Mouse (Mus musculus): ENCODE measurements around the gene BC025920. TPM values are rescaled to one million over a fixed set of nuclear protein-coding genes. Genes with fewer than 3 reads are reported as not detected.
A peak's percentile ranks its signal among the peaks of the same experiment; 100 is the strongest.

Gene BC025920
- polyA plus RNA-seq, 1 experiment from 2014 or later = 0.84 TPM

GRCm38 (mm10) chr10:81597137-81597950, 8.7 kb upstream of the BC025920 start:
- peaks cover 79% of the 10 kb centered on the region for H3K4me1 ChIP-seq

GRCm38 (mm10) chr10:81598342-81598741, 7.7 kb upstream of the BC025920 start:
- no peaks in the 10 kb centered on the region for H3K9me3 ChIP-seq (replicated peaks)
- peak overlapping the region; percentile 94; the same call in 1 of the 2 replicates for H3K27ac ChIP-seq
- WGBS = 40% methylated on average over 3 of the region's 3 CpGs
- peaks cover 21% of the 10 kb centered on the region; the same call in 1 of the 2 replicates for H3K27me3 ChIP-seq
- no peak overlapping the region for H3K4me3 ChIP-seq (replicated peaks)
- ATAC-seq (replicated peaks; ENCODE audit: low FRiP score) = no peak
- H3K36me3 ChIP-seq = no peaks in the 10 kb centered on the region
- H3K4me2 ChIP-seq = no peak overlapping the region
- no peak overlapping the region for H3K9ac ChIP-seq
- peaks cover 86% of the 10 kb centered on the region for H3K4me1 ChIP-seq

More at GRCm38 (mm10) chr10:81597137-81597950, 8.7 kb upstream of the BC025920 start:
- Histone ChIP-seq H3K9ac (0 out of 2 replicates have a peak overlapping the region, but pooled peaks have one; percentile 31), H3K27ac (peak overlapping the region; percentile 94), H3K36me3 (no peaks in the 10 kb centered on the region), H3K27me3 (peaks cover 21% of the 10 kb centered on the region; the same call in 1 of the 2 replicates), H3K9me3 (replicated peaks) (no peaks in the 10 kb centered on the region), H3K4me3 (replicated peaks) (peak overlapping the region; percentile 28), H3K4me2 (peak overlapping the region; percentile 60)
- peak; percentile 72 for ATAC-seq (replicated peaks; ENCODE audit: low FRiP score)
- 3% methylated on average over 12 of the region's 12 CpGs for WGBS

DNA sequence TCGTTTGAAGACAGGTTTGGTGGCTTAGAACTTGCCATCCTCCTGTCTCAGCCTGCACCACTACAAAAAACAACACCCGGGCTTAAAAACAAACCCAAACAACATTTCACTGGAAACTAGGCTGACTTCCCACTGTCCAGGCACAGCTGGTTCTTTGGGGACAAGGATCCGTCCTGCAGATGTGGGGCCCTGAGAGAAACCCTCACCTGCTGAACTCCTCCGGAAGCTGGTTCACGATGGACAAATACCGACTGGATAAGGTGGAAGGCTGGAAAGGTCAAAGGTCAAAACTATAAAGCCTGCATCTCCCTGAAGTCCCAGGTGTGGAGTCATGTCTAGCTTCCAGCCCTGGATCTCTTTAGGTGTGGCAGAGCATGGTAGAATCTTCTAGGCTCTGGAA, 7.2 kb upstream of the BC025920 start:
- H3K9ac ChIP-seq = no peak overlapping the region
- no peak overlapping the region for H3K4me2 ChIP-seq
- 30% methylated on average over 6 of the region's 6 CpGs for WGBS
- no peak overlapping the region for H3K27ac ChIP-seq
- ATAC-seq (replicated peaks; ENCODE audit: low FRiP score) = no peak
- no peak overlapping the region for H3K4me3 ChIP-seq (replicated peaks)
- H3K27me3 ChIP-seq = peaks cover 17% of the 10 kb centered on the region; the same call in 1 of the 2 replicates
- H3K9me3 ChIP-seq (replicated peaks) = no peaks in the 10 kb centered on the region
- no peaks in the 10 kb centered on the region for H3K36me3 ChIP-seq
- peaks cover 83% of the 10 kb centered on the region for H3K4me1 ChIP-seq

GRCm38 (mm10) chr10:81599630-81600029, 6.4 kb upstream of the BC025920 start:
- Histone ChIP-seq H3K9me3 (replicated peaks) (no peaks in the 10 kb centered on the region), H3K4me3 (replicated peaks) (no peak overlapping the region), H3K4me2 (no peak overlapping the region), H3K4me1 (peaks cover 87% of the 10 kb centered on the region), H3K9ac (no peak overlapping the region), H3K27ac (no peak overlapping the region), H3K36me3 (no peaks in the 10 kb centered on the region), H3K27me3 (peaks cover 10% of the 10 kb centered on the region; the same call in 1 of the 2 replicates)
- no peak for ATAC-seq (replicated peaks; ENCODE audit: low FRiP score)
- 56% methylated on average over 5 of the region's 5 CpGs for WGBS

- Histone ChIP-seq H3K4me2 (peak overlapping the region; percentile 57; the same call in 1 of the 2 replicates), H3K4me1 (peaks cover 88% of the 10 kb centered on the region), H3K9ac (no peak overlapping the region), H3K9me3 (replicated peaks) (no peaks in the 10 kb centered on the region), H3K4me3 (replicated peaks) (no peak overlapping the region), H3K27me3 (peaks cover 7% of the 10 kb centered on the region; the same call in 1 of the 2 replicates), H3K27ac (peak overlapping the region; percentile 91), H3K36me3 (no peaks in the 10 kb centered on the region)
- 36% methylated on average over 10 of the region's 10 CpGs for WGBS
- ATAC-seq (replicated peaks; ENCODE audit: low FRiP score) = no peak
These were observed 6.0 kb upstream of the BC025920 start for GRCm38 (mm10) chr10:81600096-81600495.

GRCm38 (mm10) chr10:81600738-81601203, 5.3 kb upstream of the BC025920 start, which contains the start of gene Tle6:
Gene Tle6 (minus strand): TSS chr10:81601073.
- H3K4me2 ChIP-seq = peak within 1 kb of the TSS; percentile 57
- no peaks in the 10 kb centered on the region for H3K9me3 ChIP-seq (replicated peaks)
- H3K4me3 ChIP-seq (replicated peaks) = peak within 1 kb of the TSS; percentile 30
- no peak within 1 kb of the TSS for H3K9ac ChIP-seq
- peak within 1 kb of the TSS; percentile 91 for H3K27ac ChIP-seq
- peaks cover 88% of the 10 kb centered on the region for H3K4me1 ChIP-seq
- H3K36me3 ChIP-seq = no peaks in the 10 kb centered on the region
- H3K27me3 ChIP-seq = peaks cover under 1% of the 10 kb centered on the region; the same call in 1 of the 2 replicates
- under 1% methylated on average over 26 of the region's 28 CpGs for WGBS
- ATAC-seq (replicated peaks; ENCODE audit: low FRiP score) = peak; percentile 79

- no peak; the same call in 1 of the 2 replicates for ATAC-seq (replicated peaks; ENCODE audit: low FRiP score)
- Histone ChIP-seq H3K9ac (no peak overlapping the region), H3K9me3 (replicated peaks) (no peaks in the 10 kb centered on the region), H3K4me1 (peaks cover 83% of the 10 kb centered on the region), H3K27ac (peak overlapping the region; percentile 82), H3K27me3 (no peaks in the 10 kb centered on the region), H3K4me2 (peak overlapping the region; percentile 57), H3K36me3 (no peaks in the 10 kb centered on the region), H3K4me3 (replicated peaks) (peak overlapping the region; percentile 30)
- WGBS = 17% methylated on average over 7 of the region's 7 CpGs
These were observed 4.6 kb upstream of the BC025920 start for GRCm38 (mm10) chr10:81601396-81601905.

DNA sequence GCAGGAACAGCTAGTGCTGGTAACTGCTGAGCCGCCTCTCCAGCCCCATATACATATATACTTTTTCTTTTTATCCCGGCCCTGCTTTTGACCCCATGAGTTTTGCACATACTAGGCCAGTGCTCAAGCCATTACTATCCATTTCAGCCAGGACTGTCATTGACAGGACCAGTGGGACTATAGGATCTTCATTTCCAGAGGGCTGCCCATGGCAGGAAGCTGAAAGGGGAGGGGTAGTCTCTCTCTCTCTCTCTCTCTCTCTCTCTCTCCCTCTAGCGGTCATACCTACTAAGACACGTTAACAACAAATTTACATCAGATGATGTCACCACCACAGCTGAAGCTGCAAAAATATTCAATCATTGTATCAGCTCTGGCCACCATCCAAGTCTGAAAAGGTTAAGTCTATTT, 3.3 kb upstream of the BC025920 start:
- Histone ChIP-seq H3K27ac (0 out of 2 replicates have a peak overlapping the region, but pooled peaks have one; percentile 37), H3K36me3 (no peaks in the 10 kb centered on the region), H3K27me3 (no peaks in the 10 kb centered on the region), H3K4me1 (peaks cover 76% of the 10 kb centered on the region), H3K9ac (no peak overlapping the region), H3K4me2 (no peak overlapping the region), H3K9me3 (replicated peaks) (no peaks in the 10 kb centered on the region), H3K4me3 (replicated peaks) (no peak overlapping the region)
- WGBS = 19% methylated on average over 4 of the region's 4 CpGs
- no peak for ATAC-seq (replicated peaks; ENCODE audit: low FRiP score)

GRCm38 (mm10) chr10:81604019-81604967, 1.8 kb upstream of the BC025920 start:
- no peak overlapping the region for H3K9ac ChIP-seq
- H3K4me1 ChIP-seq = peaks cover 61% of the 10 kb centered on the region
- H3K27me3 ChIP-seq = no peaks in the 10 kb centered on the region
- no peaks in the 10 kb centered on the region for H3K9me3 ChIP-seq (replicated peaks)
- peak overlapping the region; percentile 96; the same call in 1 of the 2 replicates for H3K27ac ChIP-seq
- no peaks in the 10 kb centered on the region for H3K36me3 ChIP-seq
- peak overlapping the region; percentile 84 for H3K4me2 ChIP-seq
- ATAC-seq (replicated peaks; ENCODE audit: low FRiP score) = no peak
- WGBS = 76% methylated on average over 12 of the region's 12 CpGs
- peak overlapping the region; percentile 18; the same call in 1 of the 2 replicates for H3K4me3 ChIP-seq (replicated peaks)

DNA sequence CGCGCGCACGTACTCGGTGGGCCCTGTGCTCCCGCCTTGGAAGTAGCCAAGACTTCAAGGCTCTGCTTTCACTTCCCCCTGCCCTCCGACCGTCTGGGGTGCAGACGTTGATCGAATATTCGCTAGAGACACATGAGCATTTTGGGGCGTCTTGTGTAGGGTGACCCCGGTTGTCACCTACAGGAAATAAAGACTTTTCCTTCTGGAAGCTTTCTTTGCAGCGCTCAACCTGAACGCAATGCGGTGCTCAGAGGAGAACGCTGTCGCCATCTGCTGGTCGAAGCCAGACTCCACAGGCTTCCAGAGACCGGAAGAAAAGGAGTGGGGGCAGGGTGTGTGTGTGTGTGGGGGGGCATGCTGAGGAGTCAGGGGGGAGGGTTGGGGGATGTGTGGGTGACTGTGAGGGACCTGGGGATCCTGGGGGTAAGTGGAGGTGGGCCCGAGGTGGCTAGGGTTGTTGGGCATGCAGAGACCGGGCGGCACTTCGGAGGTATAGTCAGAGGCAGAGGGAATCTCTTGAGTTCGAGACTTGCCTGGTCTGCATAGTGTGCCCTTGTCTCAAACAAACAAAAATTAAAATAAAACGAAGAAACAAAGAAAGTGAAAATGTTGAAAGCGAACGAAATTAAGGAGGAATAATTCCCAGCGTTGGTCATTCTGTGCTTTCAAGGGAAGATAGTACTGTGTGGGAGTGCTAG, 953 bp upstream of the BC025920 start:
- no peaks in the 10 kb centered on the region for H3K9me3 ChIP-seq (replicated peaks)
- 18% methylated on average over 29 of the region's 29 CpGs for WGBS
- H3K4me3 ChIP-seq (replicated peaks) = peak overlapping the region; percentile 56
- H3K9ac ChIP-seq = peak overlapping the region; percentile 25
- no peaks in the 10 kb centered on the region for H3K27me3 ChIP-seq
- no peaks in the 10 kb centered on the region for H3K36me3 ChIP-seq
- H3K4me1 ChIP-seq = peaks cover 53% of the 10 kb centered on the region
- peak overlapping the region; percentile 96 for H3K27ac ChIP-seq
- H3K4me2 ChIP-seq = peak overlapping the region; percentile 84
- peak; percentile 10; the same call in 1 of the 2 replicates for ATAC-seq (replicated peaks; ENCODE audit: low FRiP score)

DNA sequence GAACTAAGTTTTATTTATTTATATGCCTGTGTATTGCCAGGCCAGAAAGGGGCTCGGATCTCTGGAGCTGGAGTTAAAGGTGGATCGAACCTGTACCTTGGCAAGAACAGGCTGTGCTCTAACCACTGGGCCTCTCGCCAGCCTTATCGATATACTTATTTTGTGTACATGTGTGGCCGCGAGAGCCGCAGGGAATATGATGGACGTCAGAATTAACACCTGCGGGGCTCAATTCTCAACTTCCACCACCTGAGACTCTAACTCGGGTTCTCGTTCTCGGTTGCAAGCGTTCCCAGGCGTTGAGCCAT, 450 bp upstream of the BC025920 start:
- H3K36me3 ChIP-seq = no peaks in the 10 kb centered on the region
- peak overlapping the region; percentile 84 for H3K4me2 ChIP-seq
- H3K27ac ChIP-seq = peak overlapping the region; percentile 96
- no peak for ATAC-seq (replicated peaks; ENCODE audit: low FRiP score)
- H3K9me3 ChIP-seq (replicated peaks) = no peaks in the 10 kb centered on the region
- peaks cover 48% of the 10 kb centered on the region for H3K4me1 ChIP-seq
- no peaks in the 10 kb centered on the region for H3K27me3 ChIP-seq
- H3K9ac ChIP-seq = peak overlapping the region; percentile 25
- peak overlapping the region; percentile 56 for H3K4me3 ChIP-seq (replicated peaks)
- WGBS = 3% methylated on average over 14 of the region's 14 CpGs

Measured in kidney, embryonic 15.5 days (tissue).